Mouse (Mus musculus) pancreas, adult 10 weeks (tissue): ENCODE data around the gene Bche. TPM values are rescaled to one million over a fixed set of nuclear protein-coding genes. Genes with fewer than 3 reads are reported as not detected.

Experiments
- polyA plus RNA-seq: library from polyadenylated mRNA; stranded (reverse); fragments of 350-450 nt; fragmentation: Illumina TruSeq; extraction: RNeasy Lipid Tissue Mini Kit (QIAGEN cat#74804); gene quantifications from one replicate; pipeline ENCODE4 v1.2.3, GENCODE M21; 2015; ENCODE audit warnings: low read depth, low replicate concordance; ENCODE audit not compliant: insufficient read depth

The Bche gene
- polyA plus RNA-seq = 2.2 TPM

DNA sequence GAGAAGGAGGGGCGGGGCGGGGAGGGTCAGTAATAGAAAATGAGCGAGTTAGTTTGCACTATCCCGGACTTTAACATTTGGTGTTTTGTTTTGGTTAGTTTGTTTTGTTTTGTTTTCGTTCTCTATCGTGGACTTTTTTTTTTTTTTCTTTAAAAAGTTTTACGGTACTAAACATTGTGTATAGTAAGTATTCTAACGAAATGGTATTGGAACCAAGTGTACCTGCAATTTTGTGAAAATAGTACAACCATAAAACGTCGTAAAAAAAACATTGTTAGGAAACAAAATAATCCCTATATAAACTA is at the start of gene Bche:
Bche (minus strand) TSS at position 6 of the 305 bp plus-strand sequence.

